Mouse (Mus musculus): ENCODE measurements around the gene Map2k5. TPM values are rescaled to one million over a fixed set of nuclear protein-coding genes. Genes with fewer than 3 reads are reported as not detected.

The Map2k5 gene
- polyA plus RNA-seq, 1 experiment: 15.3 TPM

DNA sequence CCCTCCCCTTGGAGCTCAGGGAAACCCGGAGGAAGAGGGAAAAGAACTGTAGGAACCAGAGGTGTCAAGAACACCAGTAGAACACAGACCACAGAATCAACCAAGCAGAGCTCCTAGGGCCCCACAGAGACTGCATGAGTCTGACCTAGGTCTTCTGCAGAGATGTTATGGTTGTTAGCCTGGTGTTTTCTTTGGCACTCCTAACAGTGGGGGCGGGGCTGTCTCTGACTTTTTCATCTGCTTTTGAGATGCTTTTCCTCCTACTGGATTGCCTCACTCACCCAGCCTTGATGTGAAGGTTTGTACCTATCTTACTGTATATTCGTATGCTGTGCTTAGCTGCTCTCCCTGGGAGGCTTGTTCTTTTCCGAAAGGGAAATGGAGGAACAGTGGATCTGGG lies 23.5 kb downstream of the Map2k5 start:
- Histone ChIP-seq H3K79me2 (ENCODE audit: control insufficient read depth, insufficient read depth) (no peaks in the 10 kb centered on the region), H3K36me3 (ENCODE audit: control insufficient read depth, insufficient read depth) (no peaks in the 10 kb centered on the region), H3K4me3 (ENCODE audit: insufficient read depth, poor library complexity, severe bottlenecking) (no peak overlapping the region), H3K79me3 (ENCODE audit: low read depth) (peaks cover 3% of the 10 kb centered on the region), H3ac (ENCODE audit: control insufficient read depth, insufficient read length, low read depth) (no peak overlapping the region), H3K27me3 (ENCODE audit: control insufficient read depth, insufficient read depth, insufficient read length) (no peaks in the 10 kb centered on the region)
- TF ChIP-seq FOSL1 (IDR thresholded peaks at IDR 0.05; ENCODE audit: insufficient read depth, low read length, poor library complexity, severe bottlenecking) (no peak), CTCF (IDR thresholded peaks at IDR 0.05; ENCODE audit: control insufficient read depth, insufficient read depth, insufficient read length) (no peak), MYOG (IDR thresholded peaks at IDR 0.05; ENCODE audit: control insufficient read depth, extremely low read depth, insufficient read length) (no peak), USF1 (IDR thresholded peaks at IDR 0.05; ENCODE audit: low read depth) (no peak), CEBPB (IDR thresholded peaks at IDR 0.05; ENCODE audit: low read depth) (no peak), MYOD1 (IDR thresholded peaks at IDR 0.05; ENCODE audit: control insufficient read depth, insufficient read length, low read depth) (no peak), MAX (IDR thresholded peaks at IDR 0.05) (no peak)

DNA sequence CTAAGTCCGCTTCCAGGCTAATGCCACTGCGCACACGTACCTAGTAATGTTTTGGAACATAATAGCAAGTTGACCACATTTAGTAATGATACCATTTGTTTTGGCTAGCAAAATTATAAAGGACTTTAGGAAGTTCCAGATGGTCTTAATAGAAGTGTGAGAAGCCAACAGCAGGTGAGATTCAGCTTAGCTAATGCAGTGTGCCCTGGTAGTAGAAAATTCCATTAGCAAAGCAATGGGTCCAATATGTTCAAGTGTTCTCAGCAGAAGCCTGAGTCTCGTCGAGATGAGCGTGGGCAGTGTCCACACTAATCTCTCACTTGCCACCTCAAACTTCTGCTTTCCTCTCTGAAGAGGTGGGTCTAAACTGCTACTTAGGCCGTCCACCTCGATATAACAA lies 27.7 kb downstream of the Map2k5 start:
- no peaks in the 10 kb centered on the region for H3K79me2 ChIP-seq (ENCODE audit: control insufficient read depth, insufficient read depth)
- TF ChIP-seq MAX (IDR thresholded peaks at IDR 0.05): no peak
- TF ChIP-seq MYOD1 (IDR thresholded peaks at IDR 0.05; ENCODE audit: control insufficient read depth, insufficient read length, low read depth): no peak
- no peak for TF ChIP-seq FOSL1 (IDR thresholded peaks at IDR 0.05; ENCODE audit: insufficient read depth, low read length, poor library complexity, severe bottlenecking)
- TF ChIP-seq CEBPB (IDR thresholded peaks at IDR 0.05; ENCODE audit: low read depth): no peak
- TF ChIP-seq USF1 (IDR thresholded peaks at IDR 0.05; ENCODE audit: low read depth): no peak
- TF ChIP-seq MYOG (IDR thresholded peaks at IDR 0.05; ENCODE audit: control insufficient read depth, extremely low read depth, insufficient read length): no peak
- no peak for TF ChIP-seq CTCF (IDR thresholded peaks at IDR 0.05; ENCODE audit: control insufficient read depth, insufficient read depth, insufficient read length)
- no peak overlapping the region for H3K4me3 ChIP-seq (ENCODE audit: insufficient read depth, poor library complexity, severe bottlenecking)
- H3K36me3 ChIP-seq (ENCODE audit: control insufficient read depth, insufficient read depth): no peaks in the 10 kb centered on the region
- H3ac ChIP-seq (ENCODE audit: control insufficient read depth, insufficient read length, low read depth): no peak overlapping the region
- H3K27me3 ChIP-seq (ENCODE audit: control insufficient read depth, insufficient read depth, insufficient read length): no peaks in the 10 kb centered on the region
- H3K79me3 ChIP-seq (ENCODE audit: low read depth): peaks cover 4% of the 10 kb centered on the region

DNA sequence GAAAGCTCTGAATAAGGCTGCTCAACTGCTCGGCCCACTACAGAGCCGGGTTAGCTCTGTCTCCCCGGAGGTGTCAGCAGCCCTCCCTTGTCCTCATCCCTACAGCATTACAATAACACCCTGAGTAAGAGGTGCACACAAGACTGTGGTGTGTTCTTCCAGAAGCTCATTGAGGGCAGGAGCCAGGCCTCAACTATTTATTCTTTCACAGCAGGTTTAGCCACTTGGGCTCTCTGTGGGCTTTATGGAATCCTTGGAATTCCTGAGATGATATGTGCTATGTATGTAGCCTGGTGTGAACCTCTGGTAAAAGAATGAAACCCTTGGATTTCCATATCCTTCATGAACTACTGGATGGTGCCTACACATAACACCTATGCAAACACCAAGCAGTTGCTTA lies 28.5 kb downstream of the Map2k5 start:
- Histone ChIP-seq H3ac (ENCODE audit: control insufficient read depth, insufficient read length, low read depth) (no peak overlapping the region), H3K27me3 (ENCODE audit: control insufficient read depth, insufficient read depth, insufficient read length) (no peaks in the 10 kb centered on the region), H3K4me3 (ENCODE audit: insufficient read depth, poor library complexity, severe bottlenecking) (no peak overlapping the region), H3K79me3 (ENCODE audit: low read depth) (peaks cover 4% of the 10 kb centered on the region), H3K36me3 (ENCODE audit: control insufficient read depth, insufficient read depth) (no peaks in the 10 kb centered on the region), H3K79me2 (ENCODE audit: control insufficient read depth, insufficient read depth) (no peaks in the 10 kb centered on the region)
- TF ChIP-seq MYOG (IDR thresholded peaks at IDR 0.05; ENCODE audit: control insufficient read depth, extremely low read depth, insufficient read length) (no peak), MYOD1 (IDR thresholded peaks at IDR 0.05; ENCODE audit: control insufficient read depth, insufficient read length, low read depth) (no peak), CTCF (IDR thresholded peaks at IDR 0.05; ENCODE audit: control insufficient read depth, insufficient read depth, insufficient read length) (no peak)

DNA sequence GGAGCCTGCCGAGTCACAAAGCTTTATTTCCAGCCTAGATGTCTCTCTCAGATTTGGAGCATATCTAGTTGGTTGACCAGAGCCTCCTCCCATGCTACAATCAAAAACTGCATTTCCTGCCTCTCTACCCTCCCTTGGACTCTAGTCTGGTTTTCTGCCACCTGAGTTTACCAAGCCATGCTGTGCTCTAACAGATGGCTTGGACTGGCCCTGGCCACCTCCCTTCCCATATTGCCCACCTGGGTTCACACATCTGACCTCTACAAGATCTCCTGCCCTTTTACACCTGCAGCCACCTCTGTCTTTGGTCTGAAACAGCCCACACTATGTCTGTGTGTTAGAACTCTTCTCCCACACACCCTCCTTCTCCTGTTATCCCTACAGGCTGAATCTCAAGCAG lies 29.6 kb downstream of the Map2k5 start:
- H3K27me3 ChIP-seq (ENCODE audit: control insufficient read depth, insufficient read depth, insufficient read length): no peaks in the 10 kb centered on the region
- no peak for TF ChIP-seq MYOD1 (IDR thresholded peaks at IDR 0.05; ENCODE audit: control insufficient read depth, insufficient read length, low read depth)
- no peak for TF ChIP-seq MYOG (IDR thresholded peaks at IDR 0.05; ENCODE audit: control insufficient read depth, extremely low read depth, insufficient read length)
- H3K79me2 ChIP-seq (ENCODE audit: control insufficient read depth, insufficient read depth): no peaks in the 10 kb centered on the region
- no peak overlapping the region for H3K4me3 ChIP-seq (ENCODE audit: insufficient read depth, poor library complexity, severe bottlenecking)
- H3ac ChIP-seq (ENCODE audit: control insufficient read depth, insufficient read length, low read depth): no peak overlapping the region
- no peaks in the 10 kb centered on the region for H3K36me3 ChIP-seq (ENCODE audit: control insufficient read depth, insufficient read depth)
- H3K79me3 ChIP-seq (ENCODE audit: low read depth): peaks cover 4% of the 10 kb centered on the region

DNA sequence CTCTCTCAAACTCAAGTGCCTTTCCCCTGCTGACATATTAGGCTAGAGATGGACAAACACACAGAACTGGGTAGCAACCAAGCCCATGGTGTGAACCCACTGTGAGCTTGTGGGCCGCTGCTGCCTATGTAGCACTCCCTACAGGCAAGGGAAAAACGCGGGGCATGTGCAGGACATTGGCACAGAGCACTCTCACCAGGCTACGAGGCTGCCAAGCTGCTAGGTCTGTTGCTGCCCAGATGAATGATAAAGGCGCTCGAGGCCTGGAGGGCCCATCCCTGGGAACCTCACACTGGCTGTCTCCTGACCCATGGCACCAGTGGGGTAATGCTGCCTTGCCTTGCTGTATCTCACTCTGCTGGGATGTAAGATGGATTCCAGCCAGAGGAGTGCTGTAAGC lies 31.7 kb downstream of the Map2k5 start:
- H3K36me3 ChIP-seq (ENCODE audit: control insufficient read depth, insufficient read depth): no peaks in the 10 kb centered on the region
- TF ChIP-seq CTCF (IDR thresholded peaks at IDR 0.05; ENCODE audit: control insufficient read depth, insufficient read depth, insufficient read length): no peak
- H3K4me3 ChIP-seq (ENCODE audit: insufficient read depth, poor library complexity, severe bottlenecking): no peak overlapping the region
- no peaks in the 10 kb centered on the region for H3K79me2 ChIP-seq (ENCODE audit: control insufficient read depth, insufficient read depth)
- H3ac ChIP-seq (ENCODE audit: control insufficient read depth, insufficient read length, low read depth): no peak overlapping the region
- H3K79me3 ChIP-seq (ENCODE audit: low read depth): peaks cover 2% of the 10 kb centered on the region
- no peaks in the 10 kb centered on the region for H3K27me3 ChIP-seq (ENCODE audit: control insufficient read depth, insufficient read depth, insufficient read length)

DNA sequence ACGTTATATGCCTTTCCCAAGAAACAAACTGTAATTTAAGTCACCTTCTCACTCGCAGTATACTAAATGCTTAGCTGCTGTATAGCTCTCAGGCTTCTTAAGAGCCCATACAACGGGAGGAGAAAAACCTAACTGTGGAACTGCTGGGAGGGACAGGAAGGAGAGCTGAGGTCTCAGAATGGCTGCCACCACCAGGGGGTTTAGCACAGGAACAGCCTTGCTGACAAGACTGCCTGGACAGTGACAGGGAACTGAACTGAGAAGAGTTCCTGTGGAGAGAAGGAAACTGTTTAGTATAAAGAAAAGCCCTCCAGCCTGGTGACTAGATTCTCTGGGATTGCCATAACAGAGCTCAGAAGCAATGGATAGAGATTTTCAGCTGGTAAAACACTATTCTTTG lies 35.9 kb downstream of the Map2k5 start:
- no peaks in the 10 kb centered on the region for H3K36me3 ChIP-seq (ENCODE audit: control insufficient read depth, insufficient read depth)
- H3K27me3 ChIP-seq (ENCODE audit: control insufficient read depth, insufficient read depth, insufficient read length): no peaks in the 10 kb centered on the region
- no peak for TF ChIP-seq FOSL1 (IDR thresholded peaks at IDR 0.05; ENCODE audit: insufficient read depth, low read length, poor library complexity, severe bottlenecking)
- no peak for TF ChIP-seq MYOD1 (IDR thresholded peaks at IDR 0.05; ENCODE audit: control insufficient read depth, insufficient read length, low read depth)
- no peaks in the 10 kb centered on the region for H3K79me3 ChIP-seq (ENCODE audit: low read depth)
- H3ac ChIP-seq (ENCODE audit: control insufficient read depth, insufficient read length, low read depth): no peak overlapping the region
- H3K79me2 ChIP-seq (ENCODE audit: control insufficient read depth, insufficient read depth): no peaks in the 10 kb centered on the region
- H3K4me3 ChIP-seq (ENCODE audit: insufficient read depth, poor library complexity, severe bottlenecking): no peak overlapping the region
